Mouse (Mus musculus) ES-E14 (cell line): ENCODE data around the gene Apoa2. TPM values are rescaled to one million over a fixed set of nuclear protein-coding genes. Genes with fewer than 3 reads are reported as not detected.

Experiments used
- DNase-seq: peaks from one replicate; pipeline ENCODE4 v3.0.0-alpha.2; 2013; ENCODE audit warnings: low read depth, low spot score
- H3K27ac ChIP-seq: 2 replicates; pipeline ENCODE4 v1.5.1; 2012; ENCODE audit warnings: low read depth, mild to moderate bottlenecking, low read length, moderate library complexity, mixed read lengths; ENCODE audit not compliant: poor library complexity, insufficient read depth, severe bottlenecking
- H3K36me3 ChIP-seq: 2 replicates; pipeline ENCODE4 v1.6.1; 2012; ENCODE audit warnings: mild to moderate bottlenecking, low read length, moderate library complexity, mixed read lengths; ENCODE audit not compliant: control insufficient read depth, poor library complexity, insufficient read depth, severe bottlenecking
- H3K4me1 ChIP-seq, 2 experiments: fragments of 150-350 bp in 1 of 2; sonication (generic) in 1 of 2; 2 replicates each; pipeline ENCODE4 v1.6.1; 2012; ENCODE audit warnings: low read length in 2 of 2, mild to moderate bottlenecking in 1 of 2, mixed read lengths in 1 of 2; ENCODE audit not compliant: control insufficient read depth in 2 of 2, insufficient read depth in 2 of 2, poor library complexity in 1 of 2
- H3K4me3 ChIP-seq, 2 experiments: fragments of 150-350 bp in 1 of 2; sonication (generic) in 1 of 2; 2 replicates each; pipeline ENCODE4 v1.5.1; 2012; ENCODE audit warnings: low read length in 2 of 2, low read depth in 1 of 2, mild to moderate bottlenecking in 1 of 2, mixed read lengths in 1 of 2; ENCODE audit not compliant: insufficient read depth in 1 of 2, poor library complexity in 1 of 2, severe bottlenecking in 1 of 2
- H3K9ac ChIP-seq: 2 replicates; pipeline ENCODE4 v1.6.1; 2012; ENCODE audit warnings: low read depth, mild to moderate bottlenecking, low read length, mixed read lengths; ENCODE audit not compliant: poor library complexity, insufficient read depth, severe bottlenecking
- H3K9me3 ChIP-seq: fragments of 150-350 bp; sonication (generic); 2 replicates; pipeline ENCODE4 v1.6.1; 2012; ENCODE audit warnings: low read depth, mild to moderate bottlenecking, low read length; ENCODE audit not compliant: control insufficient read depth, insufficient read depth
- CHD2 ChIP-seq: IDR thresholded peaks from 2 replicates; pipeline ENCODE4 v1.6.1; 2014; ENCODE audit warnings: mild to moderate bottlenecking, low read depth, low read length, inconsistent platforms
- HCFC1 ChIP-seq: IDR thresholded peaks from 2 replicates; pipeline ENCODE4 v1.6.1; 2012; ENCODE audit warnings: low read length, inconsistent platforms, borderline replicate concordance; ENCODE audit not compliant: insufficient read depth
- MAFK ChIP-seq: IDR thresholded peaks from 2 replicates; pipeline ENCODE4 v1.6.1; 2014; ENCODE audit warnings: mild to moderate bottlenecking, low read depth, low read length, inconsistent platforms; ENCODE audit not compliant: insufficient read depth
- ZC3H11A ChIP-seq: IDR thresholded peaks from 2 replicates; pipeline ENCODE4 v1.6.1; 2012; ENCODE audit warnings: low read depth, mild to moderate bottlenecking, inconsistent platforms, low read length, borderline replicate concordance
- ZNF384 ChIP-seq: IDR thresholded peaks from 2 replicates; pipeline ENCODE4 v1.6.1; 2012; ENCODE audit warnings: low read depth, low read length, inconsistent platforms
- in situ Hi-C, 2 experiments: fragments of 600-800 bp; cut with MboI; formaldehyde crosslinking; loops; one replicate each; pipeline ENCODE4 v1.15.1; 2025; ENCODE audit warnings: low sequenced_read_pairs in 2 of 2, inconsistent platforms in 1 of 2; ENCODE audit not compliant: unreplicated experiment in 2 of 2
- total RNA-seq: library from RNA; depleted of rRNA; stranded (reverse); fragments of 300-350 nt; gene quantifications from 2 replicates; pipeline ENCODE4 v1.2.3, GENCODE M21; 2012

The Apoa2 gene
- total RNA-seq, 1 experiment, result 0.98 TPM

GRCm38 (mm10) chr1:171203471-171204248 lies 21.2 kb upstream of the Apoa2 start:
- Histone ChIP-seq H3K4me1 (no peaks in the 10 kb centered on the region), H3K9me3 (no peaks in the 10 kb centered on the region), H3K9ac (no peak overlapping the region), H3K27ac (no peak overlapping the region), H3K36me3 (no peaks in the 10 kb centered on the region), H3K4me3 (no peak overlapping the region)
- in situ Hi-C loops, result no loop called here
- TF ChIP-seq HCFC1 (no peak), ZC3H11A (no peak), MAFK (no peak), ZNF384 (no peak), CHD2 (no peak)
- DNase-seq, result no peak

DNA sequence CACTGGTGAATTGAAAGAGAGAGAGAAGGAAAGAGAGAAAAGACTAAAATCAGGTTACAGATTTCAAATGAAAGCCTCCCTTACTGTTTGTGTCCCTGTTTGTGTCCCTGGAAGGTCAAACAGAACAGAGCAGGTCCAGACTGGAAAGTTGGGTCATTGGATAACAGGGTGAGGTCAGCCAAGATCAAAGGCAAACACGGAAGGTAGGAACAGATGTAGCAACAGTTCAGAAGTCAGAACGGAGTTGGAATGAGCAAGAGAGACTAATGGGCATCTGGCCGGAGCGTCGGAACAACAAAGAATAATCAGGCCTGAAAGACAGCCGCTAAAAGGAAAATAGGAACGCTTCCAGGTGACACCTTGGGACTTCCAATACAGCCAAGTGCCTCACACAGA lies 20.6 kb upstream of the Apoa2 start:
- Histone ChIP-seq H3K36me3 (no peaks in the 10 kb centered on the region), H3K4me1 (no peaks in the 10 kb centered on the region), H3K4me3 (no peak overlapping the region), H3K27ac (no peak overlapping the region), H3K9me3 (no peaks in the 10 kb centered on the region), H3K9ac (no peak overlapping the region)
- in situ Hi-C loops, result no loop called here
- no peak for DNase-seq
- TF ChIP-seq HCFC1 (no peak), ZC3H11A (no peak), MAFK (no peak), CHD2 (no peak), ZNF384 (no peak)

DNA sequence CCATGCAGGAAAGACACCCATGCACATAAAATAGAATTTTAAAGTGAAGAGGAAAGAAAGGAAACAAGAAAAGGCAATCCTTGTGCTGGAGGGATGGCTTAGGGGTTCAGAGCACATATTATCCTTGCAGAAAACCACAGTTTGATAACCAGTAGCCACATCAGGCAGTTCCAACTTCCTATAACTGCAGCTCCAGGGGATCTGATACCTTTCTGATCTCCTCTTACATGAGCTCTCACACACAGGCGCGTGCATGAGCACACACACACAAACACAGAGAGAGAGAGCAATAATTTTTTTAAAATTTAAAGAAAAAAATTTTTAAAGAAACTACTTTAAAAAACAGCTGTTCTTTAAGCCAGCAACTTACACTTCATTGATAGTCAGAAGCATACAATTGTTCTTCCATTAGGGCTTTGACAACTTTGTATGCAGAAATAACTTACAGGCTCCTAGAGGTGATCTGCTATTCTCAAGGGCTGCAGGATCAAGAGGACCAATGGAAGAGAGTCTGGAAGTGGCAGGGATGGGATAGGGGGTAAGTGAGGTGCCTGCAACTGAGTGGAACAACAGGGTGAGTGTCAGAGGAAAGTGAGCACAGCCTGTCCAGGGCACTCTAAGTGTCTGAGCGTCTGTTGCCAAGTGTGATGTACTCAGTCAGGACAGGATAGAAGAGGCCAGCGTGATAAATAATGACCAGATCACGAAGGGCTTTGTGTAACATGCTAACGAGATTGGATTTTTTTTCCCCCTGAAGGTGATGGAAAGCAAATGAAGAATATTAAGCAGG lies 19.0 kb upstream of the Apoa2 start:
- no peak overlapping the region for H3K9ac ChIP-seq
- in situ Hi-C loops, result no loop called here
- H3K27ac ChIP-seq, result no peak overlapping the region
- no peak overlapping the region for H3K4me3 ChIP-seq
- no peaks in the 10 kb centered on the region for H3K9me3 ChIP-seq
- no peaks in the 10 kb centered on the region for H3K36me3 ChIP-seq
- no peak for TF ChIP-seq MAFK
- H3K4me1 ChIP-seq, result no peaks in the 10 kb centered on the region
- DNase-seq, result no peak

- TF ChIP-seq ZC3H11A, result no peak
- TF ChIP-seq ZNF384, result no peak
- TF ChIP-seq CHD2, result no peak
- no peak for TF ChIP-seq HCFC1
- TF ChIP-seq MAFK, result no peak
- Histone ChIP-seq H3K9me3 (no peaks in the 10 kb centered on the region), H3K27ac (no peak overlapping the region), H3K4me3 (no peak overlapping the region), H3K4me1 (no peaks in the 10 kb centered on the region), H3K9ac (no peak overlapping the region), H3K36me3 (no peaks in the 10 kb centered on the region)
- in situ Hi-C loops, result no loop called here
- DNase-seq, result no peak
Observed at GRCm38 (mm10) chr1:171209409-171209808, 15.4 kb upstream of the Apoa2 start.
